In genomic region chr1:80115913-80116312, GRCm38 (mm10) we compare ENCODE assay signal across 25 mouse cellular contexts.
A peak's percentile ranks its signal among the peaks of the same experiment; 100 is the strongest.
DNase-seq lines count a peak whose midpoint lies in the region; ATAC-seq and TF ChIP-seq lines count a peak whose summit lies in the region.
"Had no signal": no experiment of that assay in that cellular context is flagged by ENCODE, and none has a peak within 500 bp of the region (broad histone marks: within the 10 kb centered on the region; RNA-seq: fewer than 3 reads in every experiment).

No protein-coding gene starts in this region.

- H3K27me3 ChIP-seq in forebrain, postnatal 0 days (ENCODE audit: insufficient read depth, low read length), result no peaks in the 10 kb centered on the region
- no peaks in the 10 kb centered on the region for H3K27me3 ChIP-seq in forebrain, embryonic 11.5 days (ENCODE audit: control insufficient read depth, insufficient read depth, low read length)
- no peaks in the 10 kb centered on the region for H3K27me3 ChIP-seq in midbrain, embryonic 15.5 days (replicated peaks)
- H3K27me3 ChIP-seq in midbrain, postnatal 0 days (ENCODE audit: insufficient read depth, low read length), result no peaks in the 10 kb centered on the region
- no peaks in the 10 kb centered on the region for H3K27me3 ChIP-seq in neural tube, embryonic 13.5 days
- no peaks in the 10 kb centered on the region for H3K27me3 ChIP-seq in neural tube, embryonic 15.5 days (replicated peaks)
- H3K27me3 ChIP-seq in neural tube, embryonic 14.5 days (ENCODE audit: control insufficient read depth, insufficient read depth, low read length), result no peaks in the 10 kb centered on the region
- H3K27me3 ChIP-seq: forebrain, embryonic 12.5 days; heart, embryonic 12.5 days; heart, embryonic 15.5 days; hindbrain, embryonic 13.5 days had no signal

- H3K4me3 ChIP-seq in forebrain, postnatal 0 days (ENCODE audit: low read depth, low read length), result no peak overlapping the region
- no peak overlapping the region for H3K4me3 ChIP-seq in forebrain, embryonic 11.5 days (ENCODE audit: low read depth, low read length)
- no peak overlapping the region for H3K4me3 ChIP-seq in midbrain, embryonic 15.5 days
- no peak overlapping the region for H3K4me3 ChIP-seq in midbrain, postnatal 0 days (ENCODE audit: low read depth, low read length)
- H3K4me3 ChIP-seq in neural tube, embryonic 13.5 days, result no peak overlapping the region
- no peak overlapping the region for H3K4me3 ChIP-seq in neural tube, embryonic 15.5 days (replicated peaks)
- H3K4me3 ChIP-seq in neural tube, embryonic 14.5 days (ENCODE audit: low read depth, low read length), result no peak overlapping the region
- H3K4me3 ChIP-seq: forebrain, embryonic 12.5 days; gastrocnemius, adult 2 months; heart, embryonic 12.5 days; heart, embryonic 15.5 days; hindbrain, embryonic 10.5 days; hindbrain, embryonic 13.5 days had no signal

- no peaks in the 10 kb centered on the region for H3K36me3 ChIP-seq in forebrain, postnatal 0 days (ENCODE audit: insufficient read depth)
- no peaks in the 10 kb centered on the region for H3K36me3 ChIP-seq in forebrain, embryonic 11.5 days (ENCODE audit: control insufficient read depth, insufficient read depth, low read length)
- H3K36me3 ChIP-seq in midbrain, embryonic 15.5 days (replicated peaks), result no peaks in the 10 kb centered on the region
- no peaks in the 10 kb centered on the region for H3K36me3 ChIP-seq in midbrain, postnatal 0 days (ENCODE audit: insufficient read depth, low read length)
- no peaks in the 10 kb centered on the region for H3K36me3 ChIP-seq in neural tube, embryonic 13.5 days
- no peaks in the 10 kb centered on the region for H3K36me3 ChIP-seq in neural tube, embryonic 15.5 days
- H3K36me3 ChIP-seq in neural tube, embryonic 14.5 days (ENCODE audit: control insufficient read depth, insufficient read depth, low read length), result no peaks in the 10 kb centered on the region
- H3K36me3 ChIP-seq: forebrain, embryonic 12.5 days; heart, embryonic 12.5 days; heart, embryonic 15.5 days; hindbrain, embryonic 10.5 days; hindbrain, embryonic 13.5 days had no signal

- no peak overlapping the region for H3K27ac ChIP-seq in forebrain, postnatal 0 days (ENCODE audit: low read depth, low read length)
- H3K27ac ChIP-seq in forebrain, embryonic 11.5 days (ENCODE audit: low read depth, low read length), result no peak overlapping the region
- no peak overlapping the region for H3K27ac ChIP-seq in midbrain, embryonic 15.5 days
- no peak overlapping the region for H3K27ac ChIP-seq in midbrain, postnatal 0 days (ENCODE audit: low read depth, low read length)
- no peak overlapping the region for H3K27ac ChIP-seq in neural tube, embryonic 13.5 days (replicated peaks)
- H3K27ac ChIP-seq in neural tube, embryonic 15.5 days (replicated peaks), result no peak overlapping the region
- no peak overlapping the region for H3K27ac ChIP-seq in neural tube, embryonic 14.5 days (ENCODE audit: low read depth, low read length)
- H3K27ac ChIP-seq: forebrain, embryonic 12.5 days; gastrocnemius, adult 2 months; heart, embryonic 15.5 days; hindbrain, embryonic 10.5 days; hindbrain, embryonic 13.5 days had no signal

- H3K4me2 ChIP-seq in forebrain, postnatal 0 days (ENCODE audit: low read depth), result no peak overlapping the region
- no peak overlapping the region for H3K4me2 ChIP-seq in forebrain, embryonic 11.5 days (ENCODE audit: low read depth, low read length, severe bottlenecking)
- H3K4me2 ChIP-seq in midbrain, embryonic 15.5 days, result no peak overlapping the region
- no peak overlapping the region for H3K4me2 ChIP-seq in midbrain, postnatal 0 days (ENCODE audit: low read depth, low read length, poor library complexity, severe bottlenecking)
- no peak overlapping the region for H3K4me2 ChIP-seq in neural tube, embryonic 13.5 days
- no peak overlapping the region for H3K4me2 ChIP-seq in neural tube, embryonic 15.5 days
- H3K4me2 ChIP-seq in neural tube, embryonic 14.5 days (ENCODE audit: low read depth, low read length), result no peak overlapping the region
- H3K4me2 ChIP-seq: forebrain, embryonic 12.5 days; heart, embryonic 12.5 days; heart, embryonic 15.5 days; hindbrain, embryonic 13.5 days had no signal

- 35% methylated on average over 2 of the region's 2 CpGs for WGBS in forebrain, postnatal 0 days
- 56% methylated on average over 2 of the region's 2 CpGs for WGBS in forebrain, embryonic 11.5 days
- 48% methylated on average over 2 of the region's 2 CpGs for WGBS in midbrain, embryonic 15.5 days
- 37% methylated on average over 2 of the region's 2 CpGs for WGBS in midbrain, postnatal 0 days
- WGBS in neural tube, embryonic 13.5 days, result 37% methylated on average over 2 of the region's 2 CpGs
- 30% methylated on average over 2 of the region's 2 CpGs for WGBS in neural tube, embryonic 15.5 days
- WGBS in neural tube, embryonic 14.5 days, result 36% methylated on average over 2 of the region's 2 CpGs

- DNase-seq in forebrain, postnatal 0 days, result peak; percentile 15
- no peak for DNase-seq in forebrain, embryonic 11.5 days (ENCODE audit: low spot score)
- no peak for DNase-seq in midbrain, postnatal 0 days (ENCODE audit: low spot score)
- DNase-seq in spleen, postnatal 14 days (ENCODE audit: low spot score in 2 of 2), result no peak
- DNase-seq: adrenal gland, adult 2 months; adrenal gland, postnatal 14 days; cerebellum, adult 18-20 months; cerebellum, adult 9-10 months; cerebellum, postnatal 14 days; gastrocnemius, adult 2 months; gastrocnemius, postnatal 14 days; heart, adult 11 months; heart, postnatal 10 days; heart, postnatal 36 days had no signal

- H3K9ac ChIP-seq in forebrain, postnatal 0 days, result no peak overlapping the region
- no peak overlapping the region for H3K9ac ChIP-seq in forebrain, embryonic 11.5 days (ENCODE audit: low read length)
- H3K9ac ChIP-seq in midbrain, embryonic 15.5 days, result no peak overlapping the region
- no peak overlapping the region for H3K9ac ChIP-seq in midbrain, postnatal 0 days (replicated peaks; ENCODE audit: low read length, poor library complexity, severe bottlenecking)
- H3K9ac ChIP-seq in neural tube, embryonic 13.5 days, result no peak overlapping the region
- no peak overlapping the region for H3K9ac ChIP-seq in neural tube, embryonic 15.5 days (replicated peaks)
- H3K9ac ChIP-seq in neural tube, embryonic 14.5 days (replicated peaks; ENCODE audit: low read depth, low read length), result no peak overlapping the region
- H3K9ac ChIP-seq: forebrain, embryonic 12.5 days; heart, embryonic 12.5 days; heart, embryonic 15.5 days; hindbrain, embryonic 13.5 days had no signal

- TF ChIP-seq CTCF in forebrain, postnatal 0 days (IDR thresholded peaks at IDR 0.05; ENCODE audit: low read depth), result no peak
- TF ChIP-seq CTCF in midbrain, postnatal 0 days (IDR thresholded peaks at IDR 0.05), result no peak

- ATAC-seq in forebrain, postnatal 0 days, result peak; percentile 54
- no peak for ATAC-seq in forebrain, embryonic 11.5 days (replicated peaks; ENCODE audit: low FRiP score)
- peak; percentile 63; the same call in 1 of the 2 replicates for ATAC-seq in midbrain, embryonic 15.5 days (replicated peaks)
- ATAC-seq in midbrain, postnatal 0 days (ENCODE audit: low FRiP score), result no peak
- 0 out of 2 replicates have a peak, but pooled peaks have one; percentile 27 for ATAC-seq in neural tube, embryonic 13.5 days (ENCODE audit: low read depth)
- no peak for ATAC-seq in neural tube, embryonic 15.5 days (ENCODE audit: low FRiP score)
- peak; percentile 56; the same call in 1 of the 2 replicates for ATAC-seq in neural tube, embryonic 14.5 days (ENCODE audit: low read depth)
- ATAC-seq: CD4-positive, CD25-positive, alpha-beta regulatory T cell, adult 4 months; hindbrain, embryonic 16.5 days had no signal

- H3K9me3 ChIP-seq in forebrain, postnatal 0 days (ENCODE audit: low read length), result no peaks in the 10 kb centered on the region
- no peaks in the 10 kb centered on the region for H3K9me3 ChIP-seq in forebrain, embryonic 11.5 days (ENCODE audit: control insufficient read depth, low read length)
- no peaks in the 10 kb centered on the region for H3K9me3 ChIP-seq in midbrain, embryonic 15.5 days
- no peaks in the 10 kb centered on the region for H3K9me3 ChIP-seq in midbrain, postnatal 0 days (ENCODE audit: low read length)
- H3K9me3 ChIP-seq in neural tube, embryonic 13.5 days, result no peaks in the 10 kb centered on the region
- no peaks in the 10 kb centered on the region for H3K9me3 ChIP-seq in neural tube, embryonic 15.5 days (replicated peaks)
- no peaks in the 10 kb centered on the region for H3K9me3 ChIP-seq in neural tube, embryonic 14.5 days (ENCODE audit: control insufficient read depth, low read length)
- H3K9me3 ChIP-seq: forebrain, embryonic 12.5 days; heart, embryonic 12.5 days; heart, embryonic 15.5 days; hindbrain, embryonic 10.5 days; hindbrain, embryonic 13.5 days had no signal

- H3K4me1 ChIP-seq in forebrain, postnatal 0 days (ENCODE audit: insufficient read depth), result no peaks in the 10 kb centered on the region
- H3K4me1 ChIP-seq in forebrain, embryonic 11.5 days (replicated peaks; ENCODE audit: control insufficient read depth, insufficient read depth, low read length), result no peaks in the 10 kb centered on the region
- H3K4me1 ChIP-seq in midbrain, embryonic 15.5 days, result no peaks in the 10 kb centered on the region
- no peaks in the 10 kb centered on the region for H3K4me1 ChIP-seq in midbrain, postnatal 0 days (ENCODE audit: insufficient read depth, low read length)
- no peaks in the 10 kb centered on the region for H3K4me1 ChIP-seq in neural tube, embryonic 13.5 days (replicated peaks)
- H3K4me1 ChIP-seq in neural tube, embryonic 15.5 days, result no peaks in the 10 kb centered on the region
- no peaks in the 10 kb centered on the region for H3K4me1 ChIP-seq in neural tube, embryonic 14.5 days (ENCODE audit: control insufficient read depth, insufficient read depth, low read length)
- H3K4me1 ChIP-seq: forebrain, embryonic 12.5 days; heart, embryonic 12.5 days; heart, embryonic 15.5 days; hindbrain, embryonic 10.5 days; hindbrain, embryonic 13.5 days had no signal

Comparison
In these comparisons a context has a peak if more than half of its experiments do, and no peak if none do; other contexts are left out.
1. ATAC-seq: peak in forebrain, postnatal 0 days (single experiment), midbrain, embryonic 15.5 days (single experiment), neural tube, embryonic 13.5 days (single experiment) and neural tube, embryonic 14.5 days (single experiment); none in forebrain, embryonic 11.5 days (single experiment), midbrain, postnatal 0 days (single experiment) and neural tube, embryonic 15.5 days (single experiment).